Mouse (Mus musculus): Measurements from ENCODE around the gene Eri2. TPM values are rescaled to one million over a fixed set of nuclear protein-coding genes. Genes with fewer than 3 reads are reported as not detected.
A peak's percentile ranks its signal among the peaks of the same experiment; 100 is the strongest.
"Not testable (repeated sequence)": the region's sequence is repeated elsewhere in the genome, so short reads cannot be mapped to it uniquely, and the experiment has no call there.

Gene Eri2
- polyA plus RNA-seq, 1 experiment from 2014 or later: 6.3 TPM

GRCm38 (mm10) chr7:119738877-119739276 is 55.0 kb downstream of the Eri2 start:
- H3K9ac ChIP-seq (ENCODE audit: low read length): no peak overlapping the region
- no peaks in the 10 kb centered on the region for H3K27me3 ChIP-seq (ENCODE audit: control insufficient read depth, insufficient read depth, low read length)
- DNase-seq (ENCODE audit: low spot score): no peak
- 85% methylated on average over 2 of the region's 2 CpGs for WGBS
- no peak overlapping the region for H3K4me2 ChIP-seq (replicated peaks; ENCODE audit: low read depth)
- no peak overlapping the region for H3K27ac ChIP-seq (replicated peaks)
- H3K36me3 ChIP-seq (ENCODE audit: control insufficient read depth, insufficient read depth, low read length): no peaks in the 10 kb centered on the region
- ATAC-seq (ENCODE audit: low FRiP score, low TSS enrichment): no peak
- no peak overlapping the region for H3K4me3 ChIP-seq (ENCODE audit: low read depth, low read length)
- no peaks in the 10 kb centered on the region for H3K4me1 ChIP-seq (replicated peaks; ENCODE audit: control insufficient read depth, insufficient read depth)
- no peaks in the 10 kb centered on the region for H3K9me3 ChIP-seq (ENCODE audit: control insufficient read depth, low read length)
- TF ChIP-seq EP300 (optimal IDR thresholded peaks at IDR 0.05): no peak
- no peak for TF ChIP-seq CTCF (IDR thresholded peaks at IDR 0.05; ENCODE audit: low read depth)

DNA sequence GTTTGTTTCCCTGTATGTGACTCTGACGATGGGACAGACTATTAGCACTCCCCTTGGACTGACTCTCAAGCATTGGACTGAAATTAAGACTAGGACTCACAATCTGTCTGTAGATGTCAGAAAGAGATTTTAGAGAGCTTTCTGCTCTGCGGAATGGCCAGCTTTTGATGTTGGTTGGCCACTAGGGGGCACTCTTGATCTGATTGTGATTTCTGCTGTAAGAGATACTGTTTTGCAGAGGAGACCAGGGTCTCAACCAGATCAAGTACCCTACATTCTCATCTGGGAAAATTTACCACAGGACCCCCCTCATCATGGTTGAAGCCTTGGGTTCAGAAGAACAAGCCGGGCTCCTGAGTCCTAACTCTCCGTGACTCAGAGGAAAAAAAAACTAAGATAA is 62.6 kb downstream of the Eri2 start:
- peak; percentile 58 for TF ChIP-seq CTCF (IDR thresholded peaks at IDR 0.05; ENCODE audit: low read depth)
- H3K9me3 ChIP-seq (ENCODE audit: control insufficient read depth, low read length); H3K4me3 ChIP-seq (ENCODE audit: low read depth, low read length); H3K36me3 ChIP-seq (ENCODE audit: control insufficient read depth, insufficient read depth, low read length); H3K9ac ChIP-seq (ENCODE audit: low read length); ATAC-seq (ENCODE audit: low FRiP score, low TSS enrichment); DNase-seq (ENCODE audit: low spot score); H3K27me3 ChIP-seq (ENCODE audit: control insufficient read depth, insufficient read depth, low read length); H3K4me2 ChIP-seq (replicated peaks; ENCODE audit: low read depth); H3K27ac ChIP-seq (replicated peaks); H3K4me1 ChIP-seq (replicated peaks; ENCODE audit: control insufficient read depth, insufficient read depth): not testable (repeated sequence)
- WGBS: 86% methylated on average over 4 of the region's 4 CpGs

- no peaks in the 10 kb centered on the region for H3K27me3 ChIP-seq (ENCODE audit: control insufficient read depth, insufficient read depth, low read length)
- H3K4me2 ChIP-seq (replicated peaks; ENCODE audit: low read depth): no peak overlapping the region
- no peak overlapping the region for H3K27ac ChIP-seq (replicated peaks)
- no peaks in the 10 kb centered on the region for H3K4me1 ChIP-seq (replicated peaks; ENCODE audit: control insufficient read depth, insufficient read depth)
- 93% methylated on average over 2 of the region's 2 CpGs for WGBS
- no peaks in the 10 kb centered on the region for H3K36me3 ChIP-seq (ENCODE audit: control insufficient read depth, insufficient read depth, low read length)
- TF ChIP-seq CTCF (IDR thresholded peaks at IDR 0.05; ENCODE audit: low read depth): no peak
- no peak for TF ChIP-seq EP300 (optimal IDR thresholded peaks at IDR 0.05)
- H3K4me3 ChIP-seq (ENCODE audit: low read depth, low read length): no peak overlapping the region
- H3K9ac ChIP-seq (ENCODE audit: low read length): no peak overlapping the region
- no peak for ATAC-seq (ENCODE audit: low FRiP score, low TSS enrichment)
- DNase-seq (ENCODE audit: low spot score): no peak
- no peaks in the 10 kb centered on the region for H3K9me3 ChIP-seq (ENCODE audit: control insufficient read depth, low read length)
These were observed 66.2 kb downstream of the Eri2 start for GRCm38 (mm10) chr7:119727621-119728020.

- Histone ChIP-seq H3K4me3 (ENCODE audit: low read depth, low read length) (peak overlapping the region; percentile 96), H3K36me3 (ENCODE audit: control insufficient read depth, insufficient read depth, low read length) (peaks cover 12% of the 10 kb centered on the region), H3K4me2 (replicated peaks; ENCODE audit: low read depth) (peak overlapping the region; percentile 86), H3K27ac (replicated peaks) (peak overlapping the region; percentile 75), H3K9me3 (ENCODE audit: control insufficient read depth, low read length) (no peaks in the 10 kb centered on the region), H3K9ac (ENCODE audit: low read length) (peak overlapping the region; percentile 86), H3K27me3 (ENCODE audit: control insufficient read depth, insufficient read depth, low read length) (no peaks in the 10 kb centered on the region), H3K4me1 (replicated peaks; ENCODE audit: control insufficient read depth, insufficient read depth) (no peaks in the 10 kb centered on the region)
- TF ChIP-seq EP300 (optimal IDR thresholded peaks at IDR 0.05) (no peak), CTCF (IDR thresholded peaks at IDR 0.05; ENCODE audit: low read depth) (no peak)
- 13% methylated on average over 8 of the region's 8 CpGs for WGBS
- ATAC-seq (ENCODE audit: low FRiP score, low TSS enrichment) (0 out of 2 replicates have a peak, but pooled peaks have one; percentile 31), DNase-seq (ENCODE audit: low spot score) (no peak)
These were observed 72.9 kb downstream of the Eri2 start for GRCm38 (mm10) chr7:119720947-119721310.

DNA sequence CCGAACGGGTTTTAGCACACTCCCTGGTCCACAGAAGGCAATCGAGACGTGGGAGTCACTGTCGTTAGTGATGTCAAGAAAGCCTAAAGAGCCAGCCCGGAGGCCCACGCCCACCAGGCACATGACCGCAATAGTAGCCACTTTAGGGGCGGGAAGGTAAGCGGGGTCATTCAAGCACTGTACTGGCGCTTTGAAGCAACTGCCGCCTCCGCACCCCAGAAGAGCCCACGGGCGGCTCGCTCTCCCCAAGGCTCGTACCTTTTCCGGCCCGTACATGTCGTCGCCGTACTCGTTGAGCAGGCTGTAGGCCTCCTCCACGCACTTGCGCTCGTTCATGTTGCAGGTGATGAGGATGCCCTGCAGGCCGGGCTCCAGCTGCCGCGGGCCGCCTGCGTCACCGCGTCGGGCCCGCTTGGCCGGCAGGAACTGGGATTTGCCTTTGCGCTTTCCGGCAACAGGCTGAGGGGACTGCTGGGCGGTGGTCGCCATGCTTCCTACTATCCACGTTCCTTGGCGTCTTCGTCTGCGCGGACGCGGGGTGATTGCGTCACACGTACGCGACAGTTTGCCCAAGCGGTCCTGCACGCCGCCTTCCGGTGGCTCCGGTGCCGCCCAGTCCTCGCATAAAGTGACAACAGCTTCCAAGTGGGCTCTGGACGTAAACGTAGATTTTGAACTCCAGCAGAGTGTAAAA is 73.5 kb downstream of the Eri2 start, which contains the start of gene Thumpd1:
Thumpd1 (minus strand) TSS at position 546 of the 694 bp plus-strand sequence.
- no peaks in the 10 kb centered on the region for H3K4me1 ChIP-seq (replicated peaks; ENCODE audit: control insufficient read depth, insufficient read depth)
- TF ChIP-seq EP300 (optimal IDR thresholded peaks at IDR 0.05) (no peak), CTCF (IDR thresholded peaks at IDR 0.05; ENCODE audit: low read depth) (peak; percentile 84)
- peak within 1 kb of the TSS; percentile 86 for H3K4me2 ChIP-seq (replicated peaks; ENCODE audit: low read depth)
- H3K9me3 ChIP-seq (ENCODE audit: control insufficient read depth, low read length): no peaks in the 10 kb centered on the region
- ATAC-seq (ENCODE audit: low FRiP score, low TSS enrichment): peak; percentile 95
- H3K4me3 ChIP-seq (ENCODE audit: low read depth, low read length): peak within 1 kb of the TSS; percentile 96
- H3K9ac ChIP-seq (ENCODE audit: low read length): peak within 1 kb of the TSS; percentile 86
- H3K27ac ChIP-seq (replicated peaks): peak within 1 kb of the TSS; percentile 75
- H3K27me3 ChIP-seq (ENCODE audit: control insufficient read depth, insufficient read depth, low read length): no peaks in the 10 kb centered on the region
- DNase-seq (ENCODE audit: low spot score): peak; percentile 92
- H3K36me3 ChIP-seq (ENCODE audit: control insufficient read depth, insufficient read depth, low read length): peaks cover 12% of the 10 kb centered on the region
- under 1% methylated on average over 60 of the region's 60 CpGs for WGBS

Other genes starting within 250 kb of the Eri2 start
- not detected in 2 replicates for gene Acsm2, start 239.7 kb downstream of the Eri2 start, polyA plus RNA-seq (2015; fragmentation: Nextera tagmentation; extraction: Ambion mirVana)
- 1.5 and 1.8 TPM in 2 replicates for gene Acsm1, start 187.0 kb downstream of the Eri2 start, polyA plus RNA-seq (2015; fragmentation: Nextera tagmentation; extraction: Ambion mirVana)
- gene Acsm4, start 104.0 kb downstream of the Eri2 start, polyA plus RNA-seq (2015; fragmentation: Nextera tagmentation; extraction: Ambion mirVana): not detected in 2 replicates
- gene Thumpd1, start 73.3 kb downstream of the Eri2 start, polyA plus RNA-seq (2015; fragmentation: Nextera tagmentation; extraction: Ambion mirVana): 34.2 and 34.4 TPM in 2 replicates
- 9.7 and 10.5 TPM in 2 replicates for gene Acsm3, start 33.1 kb downstream of the Eri2 start, polyA plus RNA-seq (2015; fragmentation: Nextera tagmentation; extraction: Ambion mirVana)
- gene Rexo5, start 52 bp downstream of the Eri2 start, polyA plus RNA-seq (2015; fragmentation: Nextera tagmentation; extraction: Ambion mirVana): 4.4 and 4.8 TPM in 2 replicates
- gene Lyrm1, start 101.8 kb upstream of the Eri2 start, polyA plus RNA-seq (2015; fragmentation: Nextera tagmentation; extraction: Ambion mirVana): 10.7 and 11.2 TPM in 2 replicates
- 11.5 and 12.1 TPM in 2 replicates for gene Dcun1d3, start 102.2 kb upstream of the Eri2 start, polyA plus RNA-seq (2015; fragmentation: Nextera tagmentation; extraction: Ambion mirVana)